Mouse (Mus musculus) brown adipose tissue, adult 24 weeks (tissue): ENCODE data around the gene Poglut1. TPM values are rescaled to one million over a fixed set of nuclear protein-coding genes. Genes with fewer than 3 reads are reported as not detected.
A peak's percentile ranks its signal among the peaks of the same experiment; 100 is the strongest.

Experiments used
- H3K27ac ChIP-seq: fragments of 200-500 bp; replicated peaks from 2 replicates; pipeline ENCODE4 v1.5.1; 2012; ENCODE audit warnings: low read depth, mild to moderate bottlenecking, low read length
- H3K4me1 ChIP-seq: fragments of 200-500 bp; 2 replicates; pipeline ENCODE4 v1.6.1; 2012; ENCODE audit warnings: low read length, mixed read lengths; ENCODE audit not compliant: control insufficient read depth, insufficient read depth, insufficient read length
- H3K4me3 ChIP-seq: fragments of 200-500 bp; 2 replicates; pipeline ENCODE4 v1.5.1; 2012; ENCODE audit warnings: low read depth, mild to moderate bottlenecking, low read length, moderate library complexity; ENCODE audit not compliant: insufficient read depth
- polyA plus RNA-seq: library from polyadenylated mRNA; stranded (reverse); fragments of >200 nt; gene quantifications from 2 replicates; pipeline ENCODE4 v1.2.4, GENCODE M21; 2012; ENCODE audit not compliant: missing spikeins, insufficient read depth, insufficient read length

The Poglut1 gene
- polyA plus RNA-seq, 1 experiment = 14.5 TPM

- Histone ChIP-seq H3K4me3 (peak overlapping the region; percentile 87), H3K4me1 (no peaks in the 10 kb centered on the region; the same call in 1 of the 2 replicates), H3K27ac (peak overlapping the region; percentile 62)
Measured at GRCm38 (mm10) chr16:38562968-38563327, 12.9 kb upstream of the Poglut1 start.

GRCm38 (mm10) chr16:38562131-38562967, 12.3 kb upstream of the Poglut1 start:
- Histone ChIP-seq H3K27ac (peak overlapping the region; percentile 91), H3K4me3 (peak overlapping the region; percentile 87), H3K4me1 (no peaks in the 10 kb centered on the region; the same call in 1 of the 2 replicates)

- no peaks in the 10 kb centered on the region for H3K4me1 ChIP-seq
- no peak within 1 kb of the TSS for H3K27ac ChIP-seq
- no peak within 1 kb of the TSS for H3K4me3 ChIP-seq
Measured at GRCm38 (mm10) chr16:38558221-38558748, 8.2 kb upstream of the Poglut1 start, which contains the start of gene Tmem39a. Gene Tmem39a, plus strand, starts transcription at chr16:38558698.

GRCm38 (mm10) chr16:38555988-38556387, 5.9 kb upstream of the Poglut1 start:
- no peaks in the 10 kb centered on the region for H3K4me1 ChIP-seq
- H3K4me3 ChIP-seq = no peak overlapping the region
- H3K27ac ChIP-seq = no peak overlapping the region

- H3K4me3 ChIP-seq = no peak overlapping the region
- peaks cover 3% of the 10 kb centered on the region; the same call in 1 of the 2 replicates for H3K4me1 ChIP-seq
- no peak overlapping the region for H3K27ac ChIP-seq
Measured at GRCm38 (mm10) chr16:38548000-38548399, 2.1 kb downstream of the Poglut1 start.

- no peak overlapping the region for H3K27ac ChIP-seq
- no peaks in the 10 kb centered on the region for H3K4me1 ChIP-seq
- H3K4me3 ChIP-seq = no peak overlapping the region
Measured at GRCm38 (mm10) chr16:38538716-38539380, 11.2 kb downstream of the Poglut1 start.

- no peaks in the 10 kb centered on the region for H3K4me1 ChIP-seq
Measured at GRCm38 (mm10) chr16:38536544-38537146, 13.4 kb downstream of the Poglut1 start.

GRCm38 (mm10) chr16:38526264-38526663, 23.8 kb downstream of the Poglut1 start:
- H3K4me1 ChIP-seq = peaks cover 5% of the 10 kb centered on the region
- H3K4me3 ChIP-seq = no peak overlapping the region
- no peak overlapping the region for H3K27ac ChIP-seq

More at GRCm38 (mm10) chr16:38536544-38537146, 13.4 kb downstream of the Poglut1 start:
- H3K4me3 ChIP-seq = no peak overlapping the region
- no peak overlapping the region for H3K27ac ChIP-seq

GRCm38 (mm10) chr16:38522129-38523084, 27.7 kb downstream of the Poglut1 start, which contains the start of gene Timmdc1:
Gene Timmdc1, minus strand, starts transcription at chr16:38522663.
- peaks cover 5% of the 10 kb centered on the region for H3K4me1 ChIP-seq
- H3K4me3 ChIP-seq = peak within 1 kb of the TSS; percentile 89
- peak within 1 kb of the TSS; percentile 97 for H3K27ac ChIP-seq

GRCm38 (mm10) chr16:38521211-38521987, 28.7 kb downstream of the Poglut1 start:
- H3K27ac ChIP-seq = no peak overlapping the region
- H3K4me1 ChIP-seq = peaks cover 5% of the 10 kb centered on the region
- peak overlapping the region; percentile 46 for H3K4me3 ChIP-seq

GRCm38 (mm10) chr16:38519140-38519539, 30.9 kb downstream of the Poglut1 start:
- Histone ChIP-seq H3K27ac (no peak overlapping the region), H3K4me1 (peaks cover 5% of the 10 kb centered on the region)

GRCm38 (mm10) chr16:38510846-38511245, 39.2 kb downstream of the Poglut1 start:
- Histone ChIP-seq H3K4me3 (no peak overlapping the region), H3K4me1 (no peaks in the 10 kb centered on the region), H3K27ac (no peak overlapping the region)

More at GRCm38 (mm10) chr16:38519140-38519539, 30.9 kb downstream of the Poglut1 start:
- no peak overlapping the region for H3K4me3 ChIP-seq

GRCm38 (mm10) chr16:38506041-38506634, 43.9 kb downstream of the Poglut1 start:
- Histone ChIP-seq H3K27ac (no peak overlapping the region), H3K4me3 (no peak overlapping the region), H3K4me1 (no peaks in the 10 kb centered on the region)
